Mouse (Mus musculus) urinary bladder, postnatal 36 days (tissue): ENCODE measurements at regions not wholly inside any gene's neighbourhood (a gene's known extent, or its start where the extent isn't known, plus 50 kb on each side); places are given as distances from the start of the nearest gene placed in this dataset.
A peak's percentile ranks its signal among the peaks of the same experiment; 100 is the strongest.

Experiments used
- DNase-seq, 2 experiments: peaks; one replicate each; pipeline ENCODE4 v3.0.0; 2022; ENCODE audit warnings: low spot score in 2 of 2, mixed read lengths in 1 of 2

- no peak for DNase-seq
Measured at GRCm38 (mm10) chr1:57188796-57189319, 188.6 kb upstream of the 1700066M21Rik start.

DNA sequence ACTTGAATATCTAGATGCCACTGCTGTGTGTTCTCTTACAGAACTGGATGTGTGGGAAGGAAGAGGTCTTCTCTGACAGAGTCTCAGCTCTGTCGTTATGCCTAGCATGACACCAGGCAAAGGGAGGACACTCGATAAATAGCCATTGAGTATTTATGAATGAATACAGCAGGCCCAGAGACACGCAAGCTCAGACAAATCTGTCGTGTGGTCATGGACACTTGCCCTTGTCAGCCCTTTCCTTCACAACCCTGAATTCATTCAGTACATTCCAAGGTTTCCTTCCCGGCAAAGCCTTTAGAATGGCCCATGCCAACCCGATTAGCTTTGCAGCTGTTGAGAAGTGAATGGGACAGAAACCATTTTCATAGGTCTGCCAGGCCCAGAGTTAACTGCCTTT is 176.1 kb upstream of the 1700066M21Rik start:
- DNase-seq = no peak

- peak in 1 of 2 experiments; percentile 2 for DNase-seq
Measured at GRCm38 (mm10) chr1:57204331-57204730, 173.1 kb upstream of the 1700066M21Rik start.

DNA sequence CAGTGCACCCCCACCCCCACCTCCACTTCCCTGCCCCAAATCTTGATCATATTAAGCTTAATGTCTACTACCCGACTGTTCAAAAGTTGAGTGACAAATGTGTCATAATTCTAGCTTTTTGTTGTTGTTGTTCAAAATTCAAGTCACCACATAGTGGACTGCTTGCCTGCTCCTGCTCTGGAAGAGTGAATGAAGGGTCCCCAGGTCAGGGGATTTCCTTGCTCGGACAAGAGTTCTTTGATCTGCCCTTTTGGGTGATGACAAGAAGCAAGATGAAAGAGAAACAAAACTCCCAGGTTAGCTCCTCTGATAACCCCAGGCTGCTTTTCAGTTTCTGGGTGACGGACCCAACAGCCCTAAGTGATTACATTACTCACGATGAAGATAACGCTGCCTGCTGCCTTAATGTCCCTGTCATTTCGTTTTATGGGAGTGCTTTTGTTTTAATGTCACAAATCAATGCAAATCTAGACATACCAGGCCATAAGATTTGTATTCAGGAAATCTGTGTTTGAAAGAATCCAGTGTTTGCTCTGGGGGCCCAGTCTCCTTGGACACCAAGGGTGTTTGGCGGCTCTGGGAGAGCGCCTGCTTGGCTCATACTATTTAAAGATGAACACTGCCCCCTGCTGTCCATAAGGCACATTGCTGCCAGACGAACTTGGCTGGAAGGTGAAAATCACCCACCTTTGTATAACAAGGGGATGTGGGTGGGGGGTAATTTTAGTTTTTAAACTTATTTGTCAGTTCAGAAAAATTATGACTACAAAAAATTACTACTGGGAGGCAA is 172.0 kb upstream of the 1700066M21Rik start:
- peak; percentile 43 to 56 for DNase-seq

DNA sequence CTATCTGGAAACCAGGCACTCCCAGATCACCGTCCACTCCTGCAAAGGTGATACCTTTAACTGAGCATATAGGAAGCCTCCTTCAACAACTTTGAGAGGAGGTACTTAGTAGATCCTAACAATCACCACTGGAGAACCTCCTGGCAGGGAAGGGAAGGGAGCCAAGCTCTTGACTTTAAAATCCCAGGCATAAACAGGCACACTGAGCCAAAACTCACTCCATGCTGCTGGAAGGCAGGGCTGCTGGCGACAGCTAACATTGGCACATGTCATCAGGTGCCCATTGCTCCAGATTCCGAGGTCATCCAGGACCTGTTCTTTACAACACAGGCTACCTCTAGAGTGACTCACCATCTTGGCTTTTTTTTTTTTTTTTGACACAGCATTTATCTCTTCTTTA is 170.9 kb upstream of the 1700066M21Rik start:
- DNase-seq = no peak

DNA sequence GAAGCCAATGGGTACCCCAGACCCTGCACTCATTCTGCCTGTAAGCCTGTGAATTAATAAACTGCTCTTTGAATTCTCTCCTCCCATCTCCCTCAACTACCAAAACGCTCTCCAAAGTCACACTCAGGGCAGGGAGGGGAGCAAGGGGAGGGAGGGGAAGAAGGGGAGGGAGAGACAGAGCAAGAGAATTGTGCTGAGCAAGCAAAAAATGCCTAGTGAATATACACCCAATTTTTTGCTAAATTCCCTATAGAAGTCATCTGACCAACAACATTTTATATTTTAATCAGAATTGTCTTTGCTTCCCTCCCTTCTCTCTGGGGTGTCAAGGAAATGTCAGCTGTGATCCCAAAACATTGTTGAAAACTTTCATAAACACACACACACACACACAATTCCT is 170.5 kb upstream of the 1700066M21Rik start:
- no peak for DNase-seq

GRCm38 (mm10) chr1:57208415-57208814 is 169.0 kb upstream of the 1700066M21Rik start:
- DNase-seq = no peak

GRCm38 (mm10) chr1:57209281-57209680 is 168.1 kb upstream of the 1700066M21Rik start:
- DNase-seq = no peak

- no peak for DNase-seq
Measured at GRCm38 (mm10) chr1:57211046-57211445, 166.4 kb upstream of the 1700066M21Rik start.

DNA sequence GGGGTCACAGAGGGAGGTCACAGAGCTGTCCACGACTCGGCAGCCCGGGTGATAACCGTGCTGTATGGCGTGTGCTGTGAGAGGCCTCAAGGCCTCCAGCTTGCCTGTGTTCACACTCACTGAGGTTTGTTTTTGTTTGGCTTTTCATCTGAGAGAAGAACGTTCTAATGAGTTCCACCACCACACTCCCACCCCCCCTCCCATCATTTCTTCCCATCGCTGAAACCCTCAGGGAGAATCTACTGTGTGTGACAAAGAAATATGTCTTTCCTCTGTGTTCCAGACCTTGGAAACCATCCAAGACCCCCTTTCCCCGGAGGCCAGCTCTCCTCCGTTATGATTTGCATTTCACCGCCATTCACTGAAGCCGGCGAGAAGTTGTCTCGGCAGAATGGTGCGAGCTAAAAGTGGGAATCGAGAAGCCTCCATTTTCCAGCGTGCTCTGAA is 164.0 kb upstream of the 1700066M21Rik start:
- no peak for DNase-seq

DNA sequence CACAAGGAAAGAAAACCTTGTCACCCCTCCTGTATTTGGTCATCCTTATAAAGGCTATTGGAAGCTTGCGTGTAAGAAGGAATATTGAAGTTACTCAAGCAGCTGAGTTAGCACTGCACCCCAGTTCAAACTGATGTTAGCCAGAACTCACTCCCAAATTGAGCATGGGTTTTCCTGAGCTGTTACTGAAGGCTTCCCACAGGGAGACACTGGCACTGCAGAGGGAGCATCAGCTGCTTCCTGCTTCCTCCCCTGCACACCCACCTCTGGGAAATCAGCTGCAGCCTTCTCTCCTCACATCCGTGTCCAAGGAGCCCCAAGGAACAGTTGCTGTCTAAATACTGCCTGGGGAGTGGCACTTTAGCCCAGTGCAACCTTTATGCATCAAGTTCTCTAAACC is 163.2 kb upstream of the 1700066M21Rik start:
- no peak for DNase-seq

DNA sequence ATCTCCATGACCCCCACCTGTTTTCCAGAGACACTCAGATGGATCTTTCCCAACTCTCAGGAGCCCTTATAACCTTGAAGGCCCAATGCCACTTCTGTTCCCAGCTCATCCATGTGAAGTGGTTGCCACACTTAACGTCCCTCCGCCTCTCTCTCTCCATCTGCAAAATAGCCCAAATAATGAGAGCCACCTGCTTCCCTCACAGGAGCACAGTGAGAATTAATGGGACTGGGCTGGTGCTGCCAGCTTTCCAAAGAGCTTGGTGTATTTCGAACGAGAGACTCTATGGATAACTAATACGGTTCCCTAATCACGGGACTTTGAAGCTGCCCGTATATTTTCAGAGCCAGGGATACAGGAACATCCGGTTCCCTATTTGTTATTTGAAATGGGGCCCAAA is 159.8 kb upstream of the 1700066M21Rik start:
- no peak for DNase-seq

GRCm38 (mm10) chr1:57218127-57218526 is 159.3 kb upstream of the 1700066M21Rik start:
- no peak for DNase-seq

DNA sequence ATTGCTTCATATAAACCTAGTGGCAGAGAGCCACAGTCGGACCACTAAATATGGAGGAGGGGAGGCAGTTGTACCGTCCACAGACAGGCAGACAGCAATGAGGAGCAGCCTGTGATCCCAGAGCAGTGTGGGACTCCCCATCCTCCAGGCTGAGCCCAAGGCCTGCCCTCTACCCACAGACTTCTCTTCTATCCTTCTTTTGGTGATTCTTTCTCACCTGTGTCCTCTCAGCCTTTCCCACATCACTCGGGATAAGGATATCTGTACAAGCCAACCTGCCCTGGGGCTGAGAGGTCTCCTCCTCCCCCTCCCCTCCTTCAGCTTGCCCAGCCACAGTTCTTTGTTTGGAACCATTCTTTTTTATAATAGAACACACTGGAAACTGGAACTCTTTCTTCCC is 158.8 kb upstream of the 1700066M21Rik start:
- no peak for DNase-seq

DNA sequence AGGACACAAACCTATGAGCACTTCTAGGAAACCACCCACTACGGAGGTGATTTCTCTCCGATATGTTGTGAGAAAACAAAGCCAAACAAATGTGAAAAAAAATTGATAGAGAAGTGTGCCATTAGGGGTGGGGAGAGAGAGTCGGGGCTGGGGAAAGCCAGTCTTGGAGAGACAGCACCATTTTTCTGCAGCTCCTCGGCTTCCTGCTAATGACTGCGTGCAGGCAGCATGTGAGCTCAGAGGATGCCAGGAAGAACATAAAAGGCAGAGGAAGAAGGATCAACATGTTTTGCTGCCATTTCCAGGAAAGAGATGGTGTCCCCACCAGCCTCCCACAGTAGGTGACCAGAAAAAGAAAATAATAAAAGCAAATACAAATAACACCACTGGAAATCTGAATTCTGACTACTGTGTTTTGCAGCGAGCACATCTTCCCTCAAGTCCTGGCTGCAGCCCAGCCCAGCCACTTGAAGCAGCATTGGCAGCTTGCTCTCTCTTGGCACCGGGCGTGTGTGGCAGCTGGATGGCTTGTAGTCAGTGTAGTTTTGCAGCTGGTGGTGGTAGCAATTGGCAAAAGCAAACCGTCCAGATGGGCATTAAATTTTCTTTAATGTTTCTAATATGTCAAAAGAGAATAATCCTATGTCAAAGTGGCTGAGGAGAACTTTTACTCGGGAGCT is 152.9 kb upstream of the 1700066M21Rik start:
- peak in 1 of 2 experiments; percentile 26 for DNase-seq

DNA sequence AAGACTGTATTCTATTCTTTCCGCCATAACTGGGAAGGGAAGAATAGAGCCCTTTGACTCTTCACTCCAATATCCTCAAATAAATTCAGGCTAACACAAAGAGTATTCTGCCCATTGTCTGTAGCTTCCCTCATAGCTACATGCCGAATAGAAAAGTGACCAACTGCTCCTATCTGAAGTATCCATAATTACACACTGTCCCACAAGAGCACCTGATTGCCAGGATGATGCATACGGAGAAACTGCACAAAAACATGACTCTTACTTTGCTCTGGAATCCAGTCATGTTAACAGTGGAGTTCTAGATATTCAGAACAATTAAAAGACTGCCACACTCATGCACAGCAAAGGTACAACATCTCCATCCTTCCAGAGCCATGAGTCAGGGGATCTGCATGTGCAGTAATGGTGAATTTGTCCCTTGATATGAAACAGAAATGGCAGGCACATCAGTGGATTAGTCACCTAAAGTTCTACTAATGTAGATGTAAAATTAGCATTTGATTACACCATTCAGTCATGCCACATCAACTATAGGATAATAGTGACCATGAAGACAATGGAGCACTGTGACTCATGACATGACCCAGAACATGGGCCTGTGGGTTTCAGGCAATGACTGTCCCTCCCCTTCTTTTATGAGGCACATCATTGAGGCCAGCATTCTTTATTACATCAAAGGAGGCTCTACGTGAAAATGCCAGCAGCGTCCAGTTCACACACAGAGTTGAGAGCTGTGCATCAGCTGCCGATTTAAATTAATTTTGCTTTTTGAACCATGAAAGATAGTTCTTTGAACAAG is 133.6 kb upstream of the 1700066M21Rik start:
- no peak for DNase-seq

DNA sequence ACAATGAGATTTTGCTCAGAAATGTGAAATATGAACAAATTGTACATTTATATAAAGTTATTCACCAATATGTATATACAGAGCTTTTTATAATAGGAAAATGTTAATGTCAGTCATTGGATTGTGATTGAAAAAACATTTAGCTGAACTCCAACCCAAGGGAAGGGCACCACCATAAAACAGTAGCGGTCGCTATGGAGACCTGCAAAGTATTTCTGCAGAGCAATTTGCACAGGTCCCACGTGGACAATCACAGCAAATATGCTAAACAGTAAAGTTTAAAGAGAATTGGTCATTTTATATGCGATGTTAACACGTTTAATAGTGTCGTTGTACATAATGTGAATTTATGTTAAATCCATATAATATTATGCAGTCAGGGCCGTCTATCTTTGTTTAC is 117.8 kb upstream of the 1700066M21Rik start:
- no peak for DNase-seq

DNA sequence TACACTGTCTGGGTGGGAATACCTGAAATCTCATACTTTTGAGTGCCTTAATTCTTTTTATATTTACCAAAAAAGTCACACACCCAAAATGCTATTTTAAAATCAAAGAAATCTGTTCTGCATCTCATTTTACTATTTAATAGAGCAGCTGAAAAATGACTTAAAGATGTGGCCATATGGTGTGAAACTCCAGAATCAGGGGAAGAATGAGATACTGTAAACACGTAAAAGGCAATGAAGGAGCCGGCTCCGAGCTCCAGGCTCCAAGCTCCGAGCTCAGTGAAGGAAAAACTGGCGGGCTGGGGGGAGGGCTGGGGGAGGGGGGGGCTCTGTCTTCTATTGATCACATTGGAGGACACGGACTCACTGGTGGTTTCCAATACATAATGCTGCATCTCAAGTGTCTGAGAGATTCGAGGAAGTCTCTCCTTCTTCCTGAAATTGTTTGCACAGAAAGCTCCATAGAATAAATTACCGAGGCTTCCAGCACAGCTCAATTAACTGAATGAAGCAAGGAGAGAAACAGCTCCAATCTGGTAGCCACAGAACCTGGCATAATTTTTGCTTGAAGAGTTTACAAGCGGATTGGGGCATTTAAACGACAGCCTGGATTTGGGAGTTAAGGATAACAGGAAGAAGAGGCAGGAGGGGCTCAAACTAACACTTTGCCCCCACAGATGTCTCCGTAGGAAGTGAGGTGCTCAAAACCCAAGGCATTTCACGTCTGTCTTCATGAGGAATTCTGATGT is 112.2 kb upstream of the 1700066M21Rik start:
- DNase-seq = no peak

DNA sequence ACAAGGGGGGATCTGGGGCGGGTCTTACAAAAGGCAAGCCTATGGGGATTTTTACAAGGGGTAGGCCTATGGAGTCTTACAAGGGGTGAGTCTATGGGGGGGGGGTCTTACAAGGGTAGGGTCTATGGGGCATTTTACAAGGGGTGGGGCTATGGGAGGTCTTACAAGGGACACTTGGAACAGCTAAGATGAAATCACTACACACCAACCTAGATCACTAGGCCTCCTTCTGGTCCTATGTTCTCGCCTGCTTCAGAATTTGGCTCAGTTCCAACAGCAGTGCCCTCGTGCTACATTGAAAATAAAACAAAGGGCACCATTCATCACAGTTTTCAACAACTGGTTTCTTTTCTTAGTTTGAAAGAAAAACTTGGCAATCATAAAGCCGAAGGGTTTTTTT is 110.7 kb upstream of the 1700066M21Rik start:
- peak in 1 of 2 experiments; percentile 3 for DNase-seq

DNA sequence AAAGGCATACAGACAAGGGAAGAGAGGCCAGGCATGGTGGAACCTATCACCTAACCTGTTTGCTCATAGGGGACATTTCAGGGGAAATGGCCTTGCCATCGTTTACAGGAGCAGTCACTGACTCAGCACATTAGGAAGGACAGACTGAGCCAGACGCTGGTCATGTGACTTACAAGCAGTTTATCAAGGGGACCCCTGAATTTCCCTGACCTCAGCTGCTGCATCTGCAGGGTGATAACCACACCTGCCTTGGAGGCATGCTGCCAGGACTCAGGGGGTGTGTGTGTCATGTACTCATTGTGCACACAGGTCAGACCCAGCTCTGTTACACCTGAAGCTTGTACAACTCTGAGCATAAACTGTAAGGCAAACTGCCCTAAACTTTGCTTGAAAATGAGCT is 109.6 kb upstream of the 1700066M21Rik start:
- DNase-seq = no peak

- DNase-seq = peak; percentile 50 to 63
Measured at GRCm38 (mm10) chr1:57269679-57270354, 107.6 kb upstream of the 1700066M21Rik start.
